Mouse (Mus musculus): ENCODE measurements around the gene Gm3629. TPM values are rescaled to one million over a fixed set of nuclear protein-coding genes. Genes with fewer than 3 reads are reported as not detected.
"Not testable (repeated sequence)": the region's sequence is repeated elsewhere in the genome, so short reads cannot be mapped to it uniquely, and the experiment has no call there.

The Gm3629 gene
- 0.22 and 2.4 TPM in 2 replicates for total RNA-seq (2014; rRNA removed)
- 0.79 and 0.91 TPM in 2 replicates for polyA plus RNA-seq (2015; fragmentation: Nextera tagmentation; extraction: Ambion mirVana)

DNA sequence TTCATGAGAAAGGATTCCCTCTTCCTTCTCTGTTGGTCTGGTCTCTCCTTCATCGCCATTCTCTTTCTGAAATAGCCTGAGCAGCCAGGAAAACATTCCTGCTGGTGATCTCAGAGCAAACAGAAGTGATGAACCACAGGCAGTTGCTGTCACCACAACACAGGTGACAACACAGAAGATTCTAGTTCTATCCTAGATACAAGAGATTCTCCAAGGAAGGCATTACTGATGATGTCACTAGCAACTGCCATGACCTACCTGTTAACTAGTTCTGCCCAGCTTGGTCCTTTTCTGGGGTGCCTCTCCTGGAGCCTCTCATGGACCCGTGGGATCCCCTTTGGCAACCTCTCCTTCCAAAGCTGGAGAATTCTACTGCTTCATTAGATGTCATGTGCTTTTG, at the start of gene Gm3629:
Gene Gm3629, minus strand, starts transcription at position 101 of the 400 bp plus-strand sequence.
- not testable (repeated sequence) for H3K36me3 ChIP-seq (ENCODE audit: insufficient read depth, low read length); H3K4me2 ChIP-seq (ENCODE audit: low read depth, low read length, poor library complexity, severe bottlenecking); H3K9ac ChIP-seq (replicated peaks; ENCODE audit: low read length, poor library complexity, severe bottlenecking); H3K27me3 ChIP-seq (ENCODE audit: insufficient read depth, low read length); H3K9me3 ChIP-seq (ENCODE audit: low read length); DNase-seq (ENCODE audit: low spot score); H3K4me1 ChIP-seq (ENCODE audit: insufficient read depth, low read length); ATAC-seq (ENCODE audit: low FRiP score); H3K4me3 ChIP-seq (ENCODE audit: low read depth, low read length); H3K27ac ChIP-seq (ENCODE audit: low read depth, low read length)
- 57% methylated on average over 1 of the region's 2 CpGs for WGBS

DNA sequence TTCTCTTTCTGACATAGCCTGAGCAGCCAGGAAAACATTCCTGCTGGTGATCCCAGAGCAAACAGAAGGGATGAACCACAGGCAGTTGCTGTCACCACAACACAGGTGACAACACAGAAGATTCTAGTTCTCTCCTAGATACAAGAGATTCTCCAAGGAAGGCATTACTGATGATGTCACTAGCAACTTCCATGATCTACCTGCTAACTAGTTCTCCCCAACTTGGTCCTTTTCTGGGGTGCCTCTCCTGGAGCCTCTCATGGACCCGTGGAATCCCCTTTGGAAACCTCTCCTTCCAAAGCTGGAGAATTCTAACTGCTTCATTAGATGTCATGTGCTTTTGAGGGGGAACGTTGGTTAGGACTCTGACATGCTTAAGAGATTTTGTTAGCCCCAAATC, 31.9 kb upstream of the Gm3629 start, which contains the start of gene Gm3460:
Gene Gm3460, minus strand, starts transcription at position 101 of the 400 bp plus-strand sequence.
- H3K9ac ChIP-seq (replicated peaks; ENCODE audit: low read length, poor library complexity, severe bottlenecking); H3K27me3 ChIP-seq (ENCODE audit: insufficient read depth, low read length); DNase-seq (ENCODE audit: low spot score); H3K4me2 ChIP-seq (ENCODE audit: low read depth, low read length, poor library complexity, severe bottlenecking); ATAC-seq (ENCODE audit: low FRiP score); H3K4me1 ChIP-seq (ENCODE audit: insufficient read depth, low read length); H3K27ac ChIP-seq (ENCODE audit: low read depth, low read length); H3K4me3 ChIP-seq (ENCODE audit: low read depth, low read length); H3K36me3 ChIP-seq (ENCODE audit: insufficient read depth, low read length); H3K9me3 ChIP-seq (ENCODE audit: low read length): not testable (repeated sequence)
- WGBS = 83% methylated on average over 1 of the region's 2 CpGs

DNA sequence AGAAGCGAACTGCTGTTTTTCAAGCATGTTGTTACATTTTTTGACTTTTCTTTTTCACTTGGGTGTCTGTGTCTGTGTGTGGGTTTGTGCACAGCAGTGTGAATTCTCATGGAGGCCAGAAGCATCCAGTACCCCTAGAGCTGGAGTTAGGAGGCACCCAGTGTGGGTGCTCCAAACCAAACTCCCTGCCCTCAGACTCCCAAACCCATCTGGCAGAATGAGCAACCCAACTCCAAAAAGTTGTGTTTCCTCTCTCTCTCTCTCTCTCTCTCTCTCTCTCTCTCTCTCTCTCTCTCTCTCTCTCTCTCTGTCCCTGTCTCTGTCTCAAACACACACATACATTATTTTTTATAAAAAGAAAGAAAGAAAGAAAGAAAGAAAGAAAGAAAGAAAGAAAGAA, 16.0 kb upstream of the Gm3629 start:
- not testable (repeated sequence) for H3K27me3 ChIP-seq (ENCODE audit: insufficient read depth, low read length); H3K36me3 ChIP-seq (ENCODE audit: insufficient read depth, low read length); ATAC-seq (ENCODE audit: low FRiP score); H3K4me3 ChIP-seq (ENCODE audit: low read depth, low read length); H3K27ac ChIP-seq (ENCODE audit: low read depth, low read length); H3K4me1 ChIP-seq (ENCODE audit: insufficient read depth, low read length); DNase-seq (ENCODE audit: low spot score); H3K4me2 ChIP-seq (ENCODE audit: low read depth, low read length, poor library complexity, severe bottlenecking); H3K9ac ChIP-seq (replicated peaks; ENCODE audit: low read length, poor library complexity, severe bottlenecking); H3K9me3 ChIP-seq (ENCODE audit: low read length)
- WGBS = no CpG with 5 or more reads among the region's 1 CpGs

DNA sequence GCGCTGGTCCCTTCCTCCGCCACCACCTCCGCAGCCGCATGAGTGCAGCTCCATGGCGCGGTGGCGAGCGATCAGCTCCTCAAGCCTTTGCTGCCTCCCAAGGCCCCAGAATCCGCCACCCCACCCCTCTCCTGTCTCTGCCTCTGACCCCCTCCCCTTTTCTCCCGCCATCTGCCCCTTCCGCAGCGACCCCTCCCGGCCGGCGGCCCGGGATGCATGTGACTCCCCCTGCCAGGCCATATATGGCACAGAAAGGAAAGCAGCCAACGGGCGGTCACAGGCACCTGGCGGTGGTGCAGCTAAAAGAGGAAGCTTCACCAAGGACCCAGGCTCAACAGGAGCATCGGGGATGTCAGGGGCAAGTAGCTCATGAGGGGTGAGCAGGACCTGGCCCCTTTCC, 14.6 kb upstream of the Gm3629 start:
- not testable (repeated sequence) for H3K9ac ChIP-seq (replicated peaks; ENCODE audit: low read length, poor library complexity, severe bottlenecking); H3K27ac ChIP-seq (ENCODE audit: low read depth, low read length); H3K4me1 ChIP-seq (ENCODE audit: insufficient read depth, low read length); ATAC-seq (ENCODE audit: low FRiP score); H3K27me3 ChIP-seq (ENCODE audit: insufficient read depth, low read length); H3K36me3 ChIP-seq (ENCODE audit: insufficient read depth, low read length); H3K9me3 ChIP-seq (ENCODE audit: low read length)
- peak; percentile 66 for TF ChIP-seq CTCF (IDR thresholded peaks at IDR 0.05)
- 0% methylated on average over 7 of the region's 20 CpGs for WGBS
- Histone ChIP-seq H3K4me3 (ENCODE audit: low read depth, low read length) (peak overlapping the region; percentile 32), H3K4me2 (ENCODE audit: low read depth, low read length, poor library complexity, severe bottlenecking) (peak overlapping the region; percentile 44)
- peak; percentile 58 for DNase-seq (ENCODE audit: low spot score)

DNA sequence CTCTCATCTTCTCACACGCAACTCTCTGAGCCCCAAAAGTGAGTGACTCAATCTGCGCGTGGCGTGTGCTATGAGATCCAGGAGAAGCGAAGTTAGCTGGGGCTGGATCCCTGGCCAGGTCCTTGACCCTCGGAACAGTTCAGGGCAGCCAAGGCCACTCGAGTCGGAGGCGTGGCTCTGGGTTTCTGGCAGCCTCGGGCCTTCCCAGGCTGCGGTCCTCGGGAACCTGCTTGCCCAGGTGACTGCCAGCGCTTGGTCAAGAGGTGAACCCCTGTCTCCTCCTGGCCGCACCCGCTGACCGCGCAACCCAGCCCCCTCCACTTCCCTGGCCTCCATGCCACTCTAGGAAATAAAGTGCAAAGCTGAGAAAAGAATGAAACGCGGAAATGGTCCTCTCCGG, 14.1 kb upstream of the Gm3629 start:
- Histone ChIP-seq H3K4me3 (ENCODE audit: low read depth, low read length) (peak overlapping the region; percentile 32), H3K4me2 (ENCODE audit: low read depth, low read length, poor library complexity, severe bottlenecking) (peak overlapping the region; percentile 44)
- not testable (repeated sequence) for H3K9ac ChIP-seq (replicated peaks; ENCODE audit: low read length, poor library complexity, severe bottlenecking); H3K27me3 ChIP-seq (ENCODE audit: insufficient read depth, low read length); ATAC-seq (ENCODE audit: low FRiP score); H3K36me3 ChIP-seq (ENCODE audit: insufficient read depth, low read length); H3K27ac ChIP-seq (ENCODE audit: low read depth, low read length); H3K4me1 ChIP-seq (ENCODE audit: insufficient read depth, low read length); H3K9me3 ChIP-seq (ENCODE audit: low read length)
- 8% methylated on average over 17 of the region's 20 CpGs for WGBS
- DNase-seq (ENCODE audit: low spot score) = peak; percentile 0

DNA sequence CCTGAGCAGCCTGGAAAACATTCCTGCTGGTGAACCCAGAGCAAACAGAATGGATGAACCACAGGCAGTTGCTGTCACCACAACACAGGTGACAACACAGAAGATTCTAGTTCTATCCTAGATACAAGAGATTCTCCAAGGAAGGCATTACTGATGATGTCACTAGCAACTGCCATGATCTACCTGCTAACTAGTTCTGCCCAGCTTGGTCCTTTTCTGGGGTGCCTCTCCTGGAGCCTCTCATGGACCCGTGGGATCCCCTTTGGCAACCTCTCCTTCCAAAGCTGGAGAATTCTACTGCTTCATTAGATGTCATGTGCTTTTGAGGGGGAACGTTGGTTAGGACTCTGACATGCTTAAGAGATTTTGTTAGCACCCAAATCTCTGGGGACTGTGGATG, 53.2 kb downstream of the Gm3629 start, which contains the start of gene Gm8356:
Gene Gm8356, minus strand, starts transcription at position 101 of the 400 bp plus-strand sequence.
- H3K9me3 ChIP-seq (ENCODE audit: low read length); H3K27ac ChIP-seq (ENCODE audit: low read depth, low read length); H3K4me3 ChIP-seq (ENCODE audit: low read depth, low read length); H3K4me2 ChIP-seq (ENCODE audit: low read depth, low read length, poor library complexity, severe bottlenecking); H3K9ac ChIP-seq (replicated peaks; ENCODE audit: low read length, poor library complexity, severe bottlenecking); ATAC-seq (ENCODE audit: low FRiP score); H3K27me3 ChIP-seq (ENCODE audit: insufficient read depth, low read length); H3K4me1 ChIP-seq (ENCODE audit: insufficient read depth, low read length); H3K36me3 ChIP-seq (ENCODE audit: insufficient read depth, low read length); DNase-seq (ENCODE audit: low spot score): not testable (repeated sequence)
- WGBS = no CpG with 5 or more reads among the region's 2 CpGs

Other genes with a start within 250 kb of the Gm3629 start
- not detected in 2 replicates for gene Gm3618, start 246.9 kb downstream of the Gm3629 start, total RNA-seq (2014; rRNA removed)
- gene Gm3618, start 246.9 kb downstream of the Gm3629 start, polyA plus RNA-seq (2015; fragmentation: Nextera tagmentation; extraction: Ambion mirVana) = not detected in 2 replicates
- not detected in 2 replicates for gene Gm16440, start 200.3 kb downstream of the Gm3629 start, total RNA-seq (2014; rRNA removed)
- not detected in 2 replicates for gene Gm16440, start 200.3 kb downstream of the Gm3629 start, polyA plus RNA-seq (2015; fragmentation: Nextera tagmentation; extraction: Ambion mirVana)
- gene Gm3591, start 178.1 kb downstream of the Gm3629 start, total RNA-seq (2014; rRNA removed) = 6.5 and 8.1 TPM in 2 replicates
- gene Gm3591, start 178.1 kb downstream of the Gm3629 start, polyA plus RNA-seq (2015; fragmentation: Nextera tagmentation; extraction: Ambion mirVana) = 7.9 and 8.2 TPM in 2 replicates
- gene Gm3594, start 146.0 kb downstream of the Gm3629 start, total RNA-seq (2014; rRNA removed) = not detected in 2 replicates
- gene Gm3594, start 146.0 kb downstream of the Gm3629 start, polyA plus RNA-seq (2015; fragmentation: Nextera tagmentation; extraction: Ambion mirVana) = not detected in 2 replicates
- gene Gm8356, start 53.3 kb downstream of the Gm3629 start, total RNA-seq (2014; rRNA removed) = not detected in 2 replicates
- gene Gm8356, start 53.3 kb downstream of the Gm3629 start, polyA plus RNA-seq (2015; fragmentation: Nextera tagmentation; extraction: Ambion mirVana) = not detected in 2 replicates
- 0.76 TPM in 1 of 2 replicates, not detected in the other for gene Gm3460, start 31.8 kb upstream of the Gm3629 start, total RNA-seq (2014; rRNA removed)
- gene Gm3460, start 31.8 kb upstream of the Gm3629 start, polyA plus RNA-seq (2015; fragmentation: Nextera tagmentation; extraction: Ambion mirVana) = 0.81 TPM in 1 of 2 replicates, not detected in the other
- gene Gm10251, start 93.6 kb upstream of the Gm3629 start, total RNA-seq (2014; rRNA removed) = not detected in 2 replicates
- gene Gm10251, start 93.6 kb upstream of the Gm3629 start, polyA plus RNA-seq (2015; fragmentation: Nextera tagmentation; extraction: Ambion mirVana) = not detected in 2 replicates
- gene Gm8050, start 129.6 kb upstream of the Gm3629 start, total RNA-seq (2014; rRNA removed) = not detected in 2 replicates
- gene Gm8050, start 129.6 kb upstream of the Gm3629 start, polyA plus RNA-seq (2015; fragmentation: Nextera tagmentation; extraction: Ambion mirVana) = not detected in 2 replicates
- 8.5 and 9.0 TPM in 2 replicates for gene Gm3636, start 151.7 kb upstream of the Gm3629 start, total RNA-seq (2014; rRNA removed)
- gene Gm3636, start 151.7 kb upstream of the Gm3629 start, polyA plus RNA-seq (2015; fragmentation: Nextera tagmentation; extraction: Ambion mirVana) = 14.9 and 19.0 TPM in 2 replicates
- not detected in 2 replicates for gene Gm8362, start 183.8 kb upstream of the Gm3629 start, total RNA-seq (2014; rRNA removed)
- not detected in 2 replicates for gene Gm8362, start 183.8 kb upstream of the Gm3629 start, polyA plus RNA-seq (2015; fragmentation: Nextera tagmentation; extraction: Ambion mirVana)
- not detected in 2 replicates for gene Gm3642, start 249.7 kb upstream of the Gm3629 start, total RNA-seq (2014; rRNA removed)
- not detected in 2 replicates for gene Gm3642, start 249.7 kb upstream of the Gm3629 start, polyA plus RNA-seq (2015; fragmentation: Nextera tagmentation; extraction: Ambion mirVana)